Mouse (Mus musculus): ENCODE data around the gene Ino80b. TPM values are rescaled to one million over a fixed set of nuclear protein-coding genes. Genes with fewer than 3 reads are reported as not detected.

Ino80b gene
- polyA plus RNA-seq, 1 experiment from 2014 or later: 8.5 TPM

GRCm38 (mm10) chr6:83121863-83122710, 3.1 kb downstream of the Ino80b start:
- Histone ChIP-seq H3K36me3 (ENCODE audit: control insufficient read depth, insufficient read depth) (peaks cover 14% of the 10 kb centered on the region), H3K9ac (ENCODE audit: low read depth, low read length) (peak overlapping the region; percentile 61), H3K4me3 (ENCODE audit: low read depth, low read length) (peak overlapping the region; percentile 63), H3K27me3 (replicated peaks; ENCODE audit: control insufficient read depth, insufficient read depth, low read length) (no peaks in the 10 kb centered on the region), H3K9me3 (ENCODE audit: control insufficient read depth) (no peaks in the 10 kb centered on the region), H3K27ac (ENCODE audit: low read depth, low read length) (peak overlapping the region; percentile 86), H3K4me1 (replicated peaks; ENCODE audit: control insufficient read depth, insufficient read depth, low read length) (0 out of 2 replicates have a peak, but pooled peaks cover 3% of the 10 kb centered on the region), H3K4me2 (replicated peaks; ENCODE audit: low read depth) (peak overlapping the region; percentile 93)
- WGBS: 1% methylated on average over 47 of the region's 52 CpGs
- peak; percentile 44 for ATAC-seq
- 0 out of 2 replicates have a peak, but pooled peaks have one; percentile 20 for TF ChIP-seq CTCF (IDR thresholded peaks at IDR 0.05; ENCODE audit: low read depth)

GRCm38 (mm10) chr6:83120930-83121862, 4.0 kb downstream of the Ino80b start, which contains the start of gene Wbp1:
Gene Wbp1, minus strand, starts transcription at chr6:83121559.
- ATAC-seq: peak; percentile 95
- Histone ChIP-seq H3K9ac (ENCODE audit: low read depth, low read length) (peak within 1 kb of the TSS; percentile 61), H3K4me3 (ENCODE audit: low read depth, low read length) (peak within 1 kb of the TSS; percentile 63), H3K4me2 (replicated peaks; ENCODE audit: low read depth) (peak within 1 kb of the TSS; percentile 93), H3K27me3 (replicated peaks; ENCODE audit: control insufficient read depth, insufficient read depth, low read length) (no peaks in the 10 kb centered on the region), H3K9me3 (ENCODE audit: control insufficient read depth) (no peaks in the 10 kb centered on the region), H3K36me3 (ENCODE audit: control insufficient read depth, insufficient read depth) (peaks cover 14% of the 10 kb centered on the region), H3K27ac (ENCODE audit: low read depth, low read length) (peak within 1 kb of the TSS; percentile 92), H3K4me1 (replicated peaks; ENCODE audit: control insufficient read depth, insufficient read depth, low read length) (0 out of 2 replicates have a peak, but pooled peaks cover 5% of the 10 kb centered on the region)
- under 1% methylated on average over 38 of the region's 38 CpGs for WGBS
- peak; percentile 40; the same call in 1 of the 2 replicates for TF ChIP-seq CTCF (IDR thresholded peaks at IDR 0.05; ENCODE audit: low read depth)

DNA sequence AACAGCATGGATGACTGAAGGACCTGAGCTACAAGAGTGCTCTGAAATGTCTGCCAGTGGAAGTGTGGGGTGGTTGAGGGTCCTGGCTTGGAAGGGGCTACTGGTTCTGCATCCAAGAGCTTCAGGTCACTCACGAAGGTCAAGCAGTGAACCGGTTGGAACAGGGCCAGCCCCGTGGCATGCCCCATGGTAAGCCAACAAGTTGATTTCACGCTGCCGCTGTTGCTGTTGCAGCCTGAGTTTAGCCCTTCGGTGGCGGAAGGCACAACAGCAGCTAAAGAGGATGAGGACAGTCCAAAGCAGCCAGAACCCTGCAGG, 5.5 kb downstream of the Ino80b start:
- Histone ChIP-seq H3K36me3 (ENCODE audit: control insufficient read depth, insufficient read depth) (peaks cover 14% of the 10 kb centered on the region), H3K4me3 (ENCODE audit: low read depth, low read length) (no peak overlapping the region), H3K4me2 (replicated peaks; ENCODE audit: low read depth) (no peak overlapping the region), H3K9ac (ENCODE audit: low read depth, low read length) (no peak overlapping the region), H3K27me3 (replicated peaks; ENCODE audit: control insufficient read depth, insufficient read depth, low read length) (no peaks in the 10 kb centered on the region), H3K27ac (ENCODE audit: low read depth, low read length) (peak overlapping the region; percentile 24; the same call in 1 of the 2 replicates), H3K9me3 (ENCODE audit: control insufficient read depth) (no peaks in the 10 kb centered on the region), H3K4me1 (replicated peaks; ENCODE audit: control insufficient read depth, insufficient read depth, low read length) (0 out of 2 replicates have a peak, but pooled peaks cover 8% of the 10 kb centered on the region)
- no peak for ATAC-seq
- 74% methylated on average over 7 of the region's 7 CpGs for WGBS
- no peak for TF ChIP-seq CTCF (IDR thresholded peaks at IDR 0.05; ENCODE audit: low read depth)

GRCm38 (mm10) chr6:83118825-83119733, 6.2 kb downstream of the Ino80b start:
- ATAC-seq: no peak
- Histone ChIP-seq H3K27me3 (replicated peaks; ENCODE audit: control insufficient read depth, insufficient read depth, low read length) (no peaks in the 10 kb centered on the region), H3K4me1 (replicated peaks; ENCODE audit: control insufficient read depth, insufficient read depth, low read length) (0 out of 2 replicates have a peak, but pooled peaks cover 5% of the 10 kb centered on the region), H3K9ac (ENCODE audit: low read depth, low read length) (no peak overlapping the region), H3K27ac (ENCODE audit: low read depth, low read length) (no peak overlapping the region), H3K36me3 (ENCODE audit: control insufficient read depth, insufficient read depth) (peaks cover 14% of the 10 kb centered on the region), H3K4me2 (replicated peaks; ENCODE audit: low read depth) (no peak overlapping the region), H3K9me3 (ENCODE audit: control insufficient read depth) (no peaks in the 10 kb centered on the region), H3K4me3 (ENCODE audit: low read depth, low read length) (no peak overlapping the region)
- TF ChIP-seq CTCF (IDR thresholded peaks at IDR 0.05; ENCODE audit: low read depth): no peak
- 78% methylated on average over 14 of the region's 14 CpGs for WGBS

- H3K4me1 ChIP-seq (replicated peaks; ENCODE audit: control insufficient read depth, insufficient read depth, low read length): 0 out of 2 replicates have a peak, but pooled peaks cover 5% of the 10 kb centered on the region
- no peak for ATAC-seq
- WGBS: 75% methylated on average over 11 of the region's 11 CpGs
These were observed 6.9 kb downstream of the Ino80b start for GRCm38 (mm10) chr6:83118369-83118768.

More at GRCm38 (mm10) chr6:83118369-83118768, 6.9 kb downstream of the Ino80b start:
- no peak overlapping the region for H3K27ac ChIP-seq (ENCODE audit: low read depth, low read length)
- H3K4me3 ChIP-seq (ENCODE audit: low read depth, low read length): no peak overlapping the region
- H3K9ac ChIP-seq (ENCODE audit: low read depth, low read length): no peak overlapping the region
- H3K27me3 ChIP-seq (replicated peaks; ENCODE audit: control insufficient read depth, insufficient read depth, low read length): no peaks in the 10 kb centered on the region
- H3K36me3 ChIP-seq (ENCODE audit: control insufficient read depth, insufficient read depth): peaks cover 14% of the 10 kb centered on the region
- no peaks in the 10 kb centered on the region for H3K9me3 ChIP-seq (ENCODE audit: control insufficient read depth)
- no peak overlapping the region for H3K4me2 ChIP-seq (replicated peaks; ENCODE audit: low read depth)
- TF ChIP-seq CTCF (IDR thresholded peaks at IDR 0.05; ENCODE audit: low read depth): no peak
